Mouse (Mus musculus) midbrain, embryonic 11.5 days (tissue): ENCODE results near the gene 4931428L18Rik. TPM values are rescaled to one million over a fixed set of nuclear protein-coding genes. Genes with fewer than 3 reads are reported as not detected.

Source experiments
- ATAC-seq: fragments of 200-750 bp; cut with Nextera tagmentation; 2 replicates; pipeline ENCODE4 v1.8.0; 2017; ENCODE audit warnings: moderate TSS enrichment, moderate library complexity; ENCODE audit not compliant: low FRiP score
- DNase-seq: peaks from one replicate; pipeline ENCODE4 v3.0.0; 2015; ENCODE audit warnings: low spot score; ENCODE audit errors: missing footprints
- H3K27ac ChIP-seq: fragments of 300-500 bp; sonication (generic); 2 replicates; pipeline ENCODE4 v1.5.1; 2014; ENCODE audit warnings: low read depth, low read length
- H3K27me3 ChIP-seq: fragments of 300-500 bp; sonication (generic); 2 replicates; pipeline ENCODE4 v1.6.1; 2014; ENCODE audit warnings: mild to moderate bottlenecking, low read length, moderate library complexity, mixed read lengths; ENCODE audit not compliant: control insufficient read depth, insufficient read depth
- H3K36me3 ChIP-seq: fragments of 300-500 bp; sonication (generic); 2 replicates; pipeline ENCODE4 v1.6.1; 2014; ENCODE audit warnings: mild to moderate bottlenecking, low read length, moderate library complexity, mixed read lengths; ENCODE audit not compliant: control insufficient read depth, insufficient read depth
- H3K4me1 ChIP-seq: fragments of 300-500 bp; sonication (generic); 2 replicates; pipeline ENCODE4 v1.6.1; 2014; ENCODE audit warnings: low read length; ENCODE audit not compliant: control insufficient read depth, insufficient read depth
- H3K4me2 ChIP-seq: fragments of 300-500 bp; sonication (generic); 2 replicates; pipeline ENCODE4 v1.6.1; 2014; ENCODE audit warnings: mild to moderate bottlenecking, moderate library complexity
- H3K4me3 ChIP-seq: fragments of 300-500 bp; sonication (generic); 2 replicates; pipeline ENCODE4 v1.5.1; 2014; ENCODE audit warnings: low read depth, low read length
- H3K9ac ChIP-seq: fragments of 300-500 bp; sonication (generic); 2 replicates; pipeline ENCODE4 v1.6.1; 2014; ENCODE audit warnings: low read length
- H3K9me3 ChIP-seq: fragments of 300-500 bp; sonication (generic); 2 replicates; pipeline ENCODE4 v1.6.1; 2016; ENCODE audit warnings: low read length; ENCODE audit not compliant: control insufficient read depth
- WGBS: fragments of 180-500 bp; shearing (Covaris S2); extraction: QIAGEN DNeasy Blood & Tissue Kit; methylation state at CpG from one replicate; pipeline ENCODE4 v1.1.7; 2014; 5-methylcytosine and 5-hydroxymethylcytosine counted together
- polyA plus RNA-seq: library from polyadenylated mRNA; unstranded; fragments of >200 nt; fragmentation: Nextera tagmentation; extraction: Ambion mirVana; gene quantifications from 2 replicates; pipeline ENCODE4 v1.2.1, GENCODE M21; 2014

Gene 4931428L18Rik
- not detected in 2 replicates for polyA plus RNA-seq

DNA sequence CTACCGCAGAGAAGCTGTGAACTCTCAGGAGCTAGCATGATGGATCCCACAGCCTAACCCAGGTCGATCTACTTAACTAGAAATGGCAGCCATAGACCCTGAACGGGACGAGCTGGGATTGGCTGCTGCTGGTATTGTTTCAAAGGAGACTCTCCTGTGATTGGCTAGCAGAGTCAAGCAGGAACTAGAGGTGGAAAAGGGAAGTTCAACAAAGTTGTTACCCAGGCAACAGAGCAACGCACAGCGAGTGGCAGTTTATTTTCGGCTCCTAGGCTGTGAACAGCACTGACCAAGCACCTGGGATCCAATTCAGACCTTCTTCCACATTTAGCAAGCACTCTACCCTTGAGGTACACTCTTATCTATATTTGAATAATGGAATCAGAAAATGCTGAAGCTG is at the start of gene 4931428L18Rik, which contains the start of gene Pih1d3:
Gene 4931428L18Rik (minus strand): TSS at position 121 of the 400 bp plus-strand sequence.
Gene Pih1d3 (plus strand): TSS at position 275 of the 400 bp plus-strand sequence.
- H3K27ac ChIP-seq: no peak within 1 kb of the TSS
- no peaks in the 10 kb centered on the region for H3K9me3 ChIP-seq
- no peaks in the 10 kb centered on the region for H3K36me3 ChIP-seq
- ATAC-seq (no peak), DNase-seq (no peak)
- no peak within 1 kb of the TSS for H3K9ac ChIP-seq
- no peak within 1 kb of the TSS for H3K4me2 ChIP-seq
- no peaks in the 10 kb centered on the region for H3K4me1 ChIP-seq
- no peak within 1 kb of the TSS for H3K4me3 ChIP-seq
- no peaks in the 10 kb centered on the region for H3K27me3 ChIP-seq
- WGBS: 89% methylated on average over 7 of the region's 7 CpGs

DNA sequence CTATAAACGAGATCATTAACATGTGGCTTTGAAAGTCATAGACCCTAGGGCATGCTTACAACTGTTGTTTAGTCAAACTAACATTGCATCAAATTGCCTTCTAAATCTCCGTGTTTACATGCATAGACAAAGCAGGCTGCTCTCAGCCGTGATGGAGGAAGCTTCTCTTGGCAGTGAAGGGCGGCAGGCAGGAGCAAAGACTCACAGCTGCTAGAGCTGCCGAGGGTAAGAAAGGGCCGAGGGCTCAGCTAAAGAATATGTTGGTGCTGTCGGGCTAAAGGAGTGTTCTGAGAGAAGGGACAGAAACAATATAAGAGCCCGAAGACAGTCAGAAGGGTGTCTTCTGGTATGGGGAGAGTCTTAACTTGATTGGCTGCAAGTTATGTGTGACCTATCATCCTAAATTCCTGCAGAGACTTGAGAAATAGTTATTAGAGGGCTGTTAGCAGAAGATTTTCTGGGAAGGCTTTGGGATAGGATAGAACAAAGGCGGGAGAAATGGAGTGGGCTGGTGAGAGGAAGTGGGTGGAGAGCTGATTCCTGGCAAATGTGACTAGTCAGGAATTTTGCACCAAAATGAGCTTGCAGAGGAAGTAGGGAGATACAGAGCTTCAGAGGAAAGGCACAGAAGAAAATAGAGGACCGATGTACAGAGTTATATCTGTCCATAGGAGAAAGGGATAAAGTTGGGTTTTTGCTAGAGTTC is 37.9 kb upstream of the 4931428L18Rik start:
- H3K27me3 ChIP-seq: no peaks in the 10 kb centered on the region

DNA sequence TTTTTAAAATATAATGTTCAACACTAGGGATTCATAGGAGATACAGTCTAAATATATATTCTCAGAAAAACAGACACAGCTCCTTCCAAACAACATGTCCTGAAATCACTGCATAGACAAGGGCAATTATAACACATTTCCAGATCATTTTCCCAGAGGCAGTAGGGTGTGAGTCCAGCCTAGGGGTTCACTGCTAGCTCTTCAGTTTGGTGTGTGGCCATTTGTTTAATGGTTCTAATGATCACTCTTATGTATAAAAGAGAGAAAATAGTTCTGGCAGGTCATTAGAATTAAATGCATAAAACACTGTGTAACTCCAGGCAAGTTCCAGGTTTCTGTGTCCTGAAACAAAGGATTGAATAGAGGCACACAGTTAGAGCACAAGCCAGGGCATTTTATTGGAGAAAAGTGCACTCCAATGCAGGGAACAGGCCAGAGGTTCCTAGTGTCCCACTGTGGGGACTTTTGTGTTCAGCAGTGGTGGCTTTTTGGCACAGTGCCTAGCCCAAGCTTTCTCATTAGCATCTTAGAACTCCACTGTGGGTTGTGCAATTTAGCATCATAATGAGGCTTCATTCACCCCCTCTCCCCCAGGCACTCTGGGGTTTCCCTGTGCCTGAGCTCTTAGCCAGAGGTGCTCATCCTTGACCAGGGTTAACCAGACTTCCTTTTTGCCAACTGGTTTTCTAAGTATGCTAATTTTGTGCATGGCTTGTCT is 11.0 kb upstream of the 4931428L18Rik start:
- H3K4me3 ChIP-seq: no peak overlapping the region
- no peaks in the 10 kb centered on the region for H3K9me3 ChIP-seq
- no peaks in the 10 kb centered on the region for H3K27me3 ChIP-seq
- no peak overlapping the region for H3K4me2 ChIP-seq
- ATAC-seq (peak; percentile 91), DNase-seq (peak; percentile 83)
- no peak overlapping the region for H3K9ac ChIP-seq
- no peaks in the 10 kb centered on the region for H3K4me1 ChIP-seq
- no peak overlapping the region for H3K27ac ChIP-seq
- H3K36me3 ChIP-seq: no peaks in the 10 kb centered on the region

More for the DNA sequence above, 37.9 kb upstream of the 4931428L18Rik start:
- H3K9me3 ChIP-seq: no peaks in the 10 kb centered on the region
- no peak overlapping the region for H3K27ac ChIP-seq
- H3K4me3 ChIP-seq: no peak overlapping the region
- ATAC-seq: no peak
- WGBS: 82% methylated on average over 10 of the region's 10 CpGs
- no peak overlapping the region for H3K9ac ChIP-seq
- no peaks in the 10 kb centered on the region for H3K36me3 ChIP-seq
- no peak overlapping the region for H3K4me2 ChIP-seq
- H3K4me1 ChIP-seq: no peaks in the 10 kb centered on the region
- no peak for DNase-seq

DNA sequence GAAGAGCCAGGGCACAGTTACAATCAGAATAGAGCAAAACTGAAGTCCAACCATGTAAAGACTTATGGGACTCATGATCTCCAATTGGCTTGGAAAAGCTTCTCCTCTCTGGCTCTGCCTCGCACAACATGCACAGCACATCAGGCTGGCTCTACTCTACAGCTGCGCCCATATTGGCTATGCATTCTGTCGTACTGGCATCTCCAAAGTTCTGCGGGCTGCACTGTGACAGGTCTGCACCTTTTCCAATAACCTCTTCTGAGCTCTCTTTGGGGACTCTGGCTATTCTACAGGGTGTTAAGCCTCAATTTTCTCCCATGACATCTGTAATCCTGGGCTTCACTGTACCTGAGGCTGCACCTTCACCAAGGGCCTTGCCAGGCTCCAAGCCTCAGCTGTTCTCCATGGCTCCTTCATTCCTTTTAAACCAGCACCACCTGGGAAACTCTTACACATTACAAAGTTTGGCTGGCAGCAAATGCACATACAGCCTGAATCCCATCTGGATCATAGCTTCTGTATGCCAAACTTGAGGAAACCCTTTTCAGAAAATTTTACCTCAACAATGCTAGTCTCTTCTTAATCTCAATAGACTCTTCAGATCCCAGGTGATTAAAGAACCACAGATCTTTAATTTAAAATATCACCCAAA is 1.8 kb downstream of the 4931428L18Rik start:
- no peak overlapping the region for H3K9ac ChIP-seq

DNA sequence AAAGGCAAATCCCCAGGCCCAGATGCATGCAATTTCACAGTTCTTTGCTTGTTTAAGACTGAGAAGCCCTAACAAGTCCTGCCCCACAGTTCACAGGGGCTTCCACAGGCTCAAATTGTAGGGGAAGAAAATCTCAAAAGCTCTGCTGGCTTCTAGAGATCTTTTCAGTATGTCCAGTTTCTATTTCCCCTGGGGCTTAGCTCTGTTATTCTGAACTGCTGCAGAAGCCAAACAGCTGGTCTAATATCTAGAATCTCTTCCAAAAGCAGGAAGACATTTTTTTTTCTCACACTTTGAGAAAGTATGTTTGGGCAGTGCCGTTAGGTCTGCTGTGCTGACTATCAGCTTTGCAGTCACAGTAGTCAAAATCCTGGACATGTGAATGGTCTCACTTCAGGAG is 7.7 kb downstream of the 4931428L18Rik start:
- H3K9ac ChIP-seq: no peak overlapping the region
- no peak overlapping the region for H3K4me3 ChIP-seq
- ATAC-seq (no peak), DNase-seq (no peak)
- no peak overlapping the region for H3K27ac ChIP-seq
- no peaks in the 10 kb centered on the region for H3K27me3 ChIP-seq
- no peaks in the 10 kb centered on the region for H3K4me1 ChIP-seq
- H3K4me2 ChIP-seq: no peak overlapping the region
- no peaks in the 10 kb centered on the region for H3K9me3 ChIP-seq
- no peaks in the 10 kb centered on the region for H3K36me3 ChIP-seq
- 78% methylated on average over 1 of the region's 1 CpGs for WGBS

More for the DNA sequence above, 1.8 kb downstream of the 4931428L18Rik start:
- DNase-seq (no peak), ATAC-seq (no peak)
- Histone ChIP-seq H3K27ac (no peak overlapping the region), H3K4me1 (no peaks in the 10 kb centered on the region), H3K4me2 (no peak overlapping the region), H3K4me3 (no peak overlapping the region), H3K27me3 (no peaks in the 10 kb centered on the region), H3K36me3 (no peaks in the 10 kb centered on the region), H3K9me3 (no peaks in the 10 kb centered on the region)
- WGBS: 88% methylated on average over 4 of the region's 4 CpGs

DNA sequence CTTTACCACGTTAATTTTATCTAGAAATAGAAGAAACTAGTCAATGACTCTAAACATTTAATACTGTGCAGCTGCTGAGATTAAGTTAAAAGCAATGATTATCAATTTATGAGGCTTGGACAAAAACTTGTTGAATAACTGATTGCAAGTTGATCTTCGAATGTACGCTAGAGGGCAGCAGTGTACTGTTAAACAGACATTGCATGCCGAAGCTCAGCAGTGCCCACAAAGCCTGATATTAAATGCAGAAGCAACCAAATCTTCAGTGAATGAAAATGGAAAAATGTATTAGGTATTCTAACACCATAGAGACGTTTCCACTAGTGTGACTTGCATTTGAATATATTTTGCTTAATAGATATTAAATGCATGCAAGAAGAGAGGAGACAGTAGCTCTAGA is 12.3 kb downstream of the 4931428L18Rik start:
- Histone ChIP-seq H3K4me1 (no peaks in the 10 kb centered on the region), H3K27ac (no peak overlapping the region), H3K27me3 (no peaks in the 10 kb centered on the region), H3K36me3 (no peaks in the 10 kb centered on the region), H3K9ac (no peak overlapping the region), H3K9me3 (no peaks in the 10 kb centered on the region), H3K4me3 (no peak overlapping the region), H3K4me2 (no peak overlapping the region)
- DNase-seq (peak; percentile 96), ATAC-seq (peak; percentile 55; the same call in 1 of the 2 replicates)
- under 1% methylated on average over 5 of the region's 5 CpGs for WGBS

DNA sequence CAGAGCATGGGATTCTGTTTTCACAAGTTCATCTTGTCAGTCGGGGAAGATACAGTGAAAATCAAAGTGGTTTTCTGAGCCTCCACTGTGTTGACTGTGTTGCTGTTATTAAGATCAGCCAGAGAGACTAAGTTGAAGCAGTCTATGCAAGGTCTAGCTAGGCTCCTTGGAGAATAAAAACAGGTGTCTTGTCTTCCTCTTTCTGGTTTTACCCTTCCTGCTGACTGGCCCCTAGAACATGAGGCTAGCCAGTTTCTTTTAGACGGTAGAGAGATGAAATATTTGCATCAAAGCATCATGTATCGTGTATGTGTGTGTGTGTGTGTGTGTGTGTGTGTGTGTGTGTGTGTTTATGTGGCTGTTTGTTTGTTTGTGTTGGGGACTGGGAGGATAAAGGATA is 16.7 kb downstream of the 4931428L18Rik start:
- Histone ChIP-seq H3K36me3 (no peaks in the 10 kb centered on the region), H3K27ac (no peak overlapping the region), H3K4me2 (no peak overlapping the region), H3K27me3 (no peaks in the 10 kb centered on the region), H3K4me1 (no peaks in the 10 kb centered on the region), H3K9me3 (no peaks in the 10 kb centered on the region), H3K4me3 (no peak overlapping the region), H3K9ac (no peak overlapping the region)
- DNase-seq (no peak), ATAC-seq (no peak)
- WGBS: 79% methylated on average over 3 of the region's 3 CpGs

DNA sequence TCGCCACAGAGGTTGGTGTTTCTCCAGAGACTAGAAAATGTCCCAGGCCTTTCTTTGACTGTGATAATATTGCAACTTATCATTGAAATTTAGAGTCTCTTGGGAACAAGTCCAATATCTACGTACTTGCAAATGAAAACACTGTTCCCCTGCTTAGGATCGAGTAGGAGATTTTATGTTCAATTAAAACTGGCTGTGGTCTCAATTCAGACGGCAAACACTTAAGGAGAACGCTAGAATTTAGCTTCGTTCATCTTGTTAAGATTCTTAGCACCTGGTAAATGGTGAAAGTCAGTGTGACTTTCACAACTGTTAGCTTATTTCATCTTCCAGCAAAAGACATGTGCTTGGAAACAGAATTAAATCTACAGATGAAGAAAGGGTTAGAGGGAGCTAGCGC is 17.1 kb downstream of the 4931428L18Rik start:
- Histone ChIP-seq H3K27me3 (no peaks in the 10 kb centered on the region), H3K9me3 (no peaks in the 10 kb centered on the region), H3K36me3 (no peaks in the 10 kb centered on the region), H3K9ac (no peak overlapping the region), H3K27ac (no peak overlapping the region), H3K4me3 (no peak overlapping the region), H3K4me2 (no peak overlapping the region), H3K4me1 (no peaks in the 10 kb centered on the region)
- DNase-seq: no peak
- 84% methylated on average over 7 of the region's 7 CpGs for whole genome bisulfite sequencing
- ATAC-seq: no peak

DNA sequence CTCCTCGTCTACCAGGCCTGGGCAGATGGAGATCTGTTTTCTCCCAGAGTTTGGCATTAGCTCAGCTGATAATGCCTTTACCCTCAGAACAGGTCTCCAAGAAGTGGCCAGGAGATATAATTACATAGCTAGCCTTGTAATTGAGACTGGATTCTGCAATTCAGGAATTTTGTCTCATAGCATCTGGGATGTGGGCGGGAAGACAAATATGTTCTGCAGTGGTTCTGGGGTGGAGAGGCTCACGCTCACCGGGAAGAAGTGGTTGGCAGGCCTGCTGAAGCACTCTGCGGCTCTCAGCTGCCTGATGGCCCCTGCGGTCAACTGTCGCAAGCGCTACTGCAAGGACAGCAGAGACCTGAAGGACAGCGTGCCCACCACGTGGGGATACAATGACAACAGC is 18.7 kb downstream of the 4931428L18Rik start:
- H3K27ac ChIP-seq: no peak overlapping the region
- no peaks in the 10 kb centered on the region for H3K9me3 ChIP-seq
- no peak overlapping the region for H3K9ac ChIP-seq
- no peak for ATAC-seq
- no peak overlapping the region for H3K4me2 ChIP-seq
- no peaks in the 10 kb centered on the region for H3K4me1 ChIP-seq
- no peak for DNase-seq
- H3K36me3 ChIP-seq: no peaks in the 10 kb centered on the region
- WGBS: 90% methylated on average over 10 of the region's 10 CpGs
- no peak overlapping the region for H3K4me3 ChIP-seq
- H3K27me3 ChIP-seq: no peaks in the 10 kb centered on the region
